Mouse (Mus musculus) heart, embryonic 16.5 days (tissue): Measurements from ENCODE around the gene Trim5. TPM values are rescaled to one million over a fixed set of nuclear protein-coding genes. Genes with fewer than 3 reads are reported as not detected.

Experiments
- ATAC-seq: fragments of 200-750 bp; cut with Nextera tagmentation; replicated peaks from 2 replicates; pipeline ENCODE4 v1.8.0; 2017; ENCODE audit warnings: moderate number of reproducible peaks; ENCODE audit not compliant: insufficient read depth, low FRiP score; ENCODE audit errors: extremely low read depth
- H3K27ac ChIP-seq: fragments of 300-500 bp; sonication (generic); 2 replicates; pipeline ENCODE4 v1.5.1; 2014; ENCODE audit warnings: mild to moderate bottlenecking, low read length, control low read depth, moderate library complexity
- H3K27me3 ChIP-seq: fragments of 300-500 bp; sonication (generic); 2 replicates; pipeline ENCODE4 v1.6.1; 2014; ENCODE audit warnings: low read length, mixed read lengths; ENCODE audit not compliant: control insufficient read depth, insufficient read depth
- H3K36me3 ChIP-seq: fragments of 300-500 bp; sonication (generic); 2 replicates; pipeline ENCODE4 v1.6.1; 2014; ENCODE audit not compliant: control insufficient read depth, insufficient read depth
- H3K4me1 ChIP-seq: fragments of 300-500 bp; sonication (generic); 2 replicates; pipeline ENCODE4 v1.6.1; 2014; ENCODE audit warnings: low read length, mixed read lengths; ENCODE audit not compliant: control insufficient read depth, insufficient read depth
- H3K4me2 ChIP-seq: fragments of 300-500 bp; sonication (generic); 2 replicates; pipeline ENCODE4 v1.6.1; 2014; ENCODE audit warnings: low read depth, mild to moderate bottlenecking, control low read depth, low read length
- H3K4me3 ChIP-seq: fragments of 300-500 bp; sonication (generic); 2 replicates; pipeline ENCODE4 v1.5.1; 2014; ENCODE audit warnings: mild to moderate bottlenecking, control low read depth, low read length
- H3K9ac ChIP-seq: fragments of 300-500 bp; sonication (generic); 2 replicates; pipeline ENCODE4 v1.6.1; 2014; ENCODE audit warnings: low read length, control low read depth
- H3K9me3 ChIP-seq: fragments of 300-500 bp; sonication (generic); replicated peaks from 2 replicates; pipeline ENCODE4 v1.6.1; 2016; ENCODE audit warnings: low read length; ENCODE audit not compliant: control insufficient read depth
- WGBS: fragments of 180-500 bp; shearing (Covaris S2); extraction: QIAGEN DNeasy Blood & Tissue Kit; methylation state at CpG from one replicate; pipeline ENCODE4 v1.1.7; 2014; 5-methylcytosine and 5-hydroxymethylcytosine counted together
- polyA plus RNA-seq: library from polyadenylated mRNA; unstranded; fragments of >200 nt; fragmentation: Nextera tagmentation; extraction: Ambion mirVana; gene quantifications from 2 replicates; pipeline ENCODE4 v1.2.1, GENCODE M21; 2015

The Trim5 gene
- polyA plus RNA-seq, 1 experiment from 2014 or later, result 0.68 TPM

GRCm38 (mm10) chr7:104216011-104216535 lies 71.8 kb downstream of the Trim5 start:
- H3K4me3 ChIP-seq, result no peak overlapping the region
- no peak overlapping the region for H3K4me2 ChIP-seq
- WGBS, result 67% methylated on average over 1 of the region's 1 CpGs
- no peaks in the 10 kb centered on the region for H3K27me3 ChIP-seq
- no peaks in the 10 kb centered on the region for H3K36me3 ChIP-seq
- H3K27ac ChIP-seq, result no peak overlapping the region
- no peaks in the 10 kb centered on the region; the same call in 1 of the 2 replicates for H3K4me1 ChIP-seq
- H3K9me3 ChIP-seq, result no peaks in the 10 kb centered on the region
- no peak for ATAC-seq
- H3K9ac ChIP-seq, result no peak overlapping the region

Other genes starting within 250 kb of the Trim5 start
- gene Olfr642, start 235.4 kb downstream of the Trim5 start, polyA plus RNA-seq, result not detected in 2 replicates
- gene 4930516K23Rik, start 226.6 kb downstream of the Trim5 start, polyA plus RNA-seq, result not detected in 2 replicates
- not detected in 2 replicates for gene Olfr644, start 216.2 kb downstream of the Trim5 start, polyA plus RNA-seq
- gene Olfr645, start 202.6 kb downstream of the Trim5 start, polyA plus RNA-seq, result not detected in 2 replicates
- not detected in 2 replicates for gene Olfr646, start 183.2 kb downstream of the Trim5 start, polyA plus RNA-seq
- not detected in 2 replicates for gene Ubqln5, start 158.3 kb downstream of the Trim5 start, polyA plus RNA-seq
- gene Olfr643, start 150.7 kb downstream of the Trim5 start, polyA plus RNA-seq, result not detected in 2 replicates
- gene Ubqln3, start 144.8 kb downstream of the Trim5 start, polyA plus RNA-seq, result not detected in 2 replicates
- not detected in 2 replicates for gene Ubqlnl, start 137.5 kb downstream of the Trim5 start, polyA plus RNA-seq
- gene Olfm5, start 123.3 kb downstream of the Trim5 start, polyA plus RNA-seq, result 0.08 TPM in 1 of 2 replicates, not detected in the other
- 0.17 and 0.24 TPM in 2 replicates for gene Olfr648, start 104.7 kb downstream of the Trim5 start, polyA plus RNA-seq
- not detected in 2 replicates for gene Olfr649, start 92.1 kb downstream of the Trim5 start, polyA plus RNA-seq
- gene Trim6, start 69.3 kb downstream of the Trim5 start, polyA plus RNA-seq, result 0.97 and 1.4 TPM in 2 replicates
- gene Trim34a, start 43.6 kb downstream of the Trim5 start, polyA plus RNA-seq, result 3.0 and 4.3 TPM in 2 replicates
- 7.5 and 10.1 TPM in 2 replicates for gene Trim12a, start 27.4 kb upstream of the Trim5 start, polyA plus RNA-seq
- gene Trim34b, start 41.4 kb upstream of the Trim5 start, polyA plus RNA-seq, result 0.13 and 0.20 TPM in 2 replicates
- gene Trim12c, start 65.3 kb upstream of the Trim5 start, polyA plus RNA-seq, result 2.2 and 2.9 TPM in 2 replicates
- gene Trim30b, start 81.8 kb upstream of the Trim5 start, polyA plus RNA-seq, result 0.05 and 0.07 TPM in 2 replicates
- gene Trim30c, start 112.7 kb upstream of the Trim5 start, polyA plus RNA-seq, result 0.11 and 0.26 TPM in 2 replicates
- gene Trim30a, start 177.1 kb upstream of the Trim5 start, polyA plus RNA-seq, result 1.3 and 2.2 TPM in 2 replicates
- 0.41 and 0.95 TPM in 2 replicates for gene Trim30d, start 219.8 kb upstream of the Trim5 start, polyA plus RNA-seq